Mouse (Mus musculus) neural tube, embryonic 11.5 days (tissue): ENCODE results near the gene Wee2. TPM values are rescaled to one million over a fixed set of nuclear protein-coding genes. Genes with fewer than 3 reads are reported as not detected.

Source experiments
- ATAC-seq: fragments of 200-750 bp; cut with Nextera tagmentation; 2 replicates; pipeline ENCODE4 v1.8.0; 2017; ENCODE audit warnings: moderate number of reproducible peaks, mild to moderate bottlenecking, moderate TSS enrichment, moderate library complexity; ENCODE audit not compliant: insufficient read depth, low FRiP score, low TSS enrichment
- DNase-seq: peaks from one replicate; pipeline ENCODE4 v3.0.0-alpha.2; 2015; ENCODE audit warnings: low spot score
- H3K27ac ChIP-seq: fragments of 300-500 bp; sonication (generic); 2 replicates; pipeline ENCODE4 v1.5.1; 2014; ENCODE audit warnings: low read depth, mild to moderate bottlenecking, low read length
- H3K27me3 ChIP-seq: fragments of 300-500 bp; sonication (generic); 2 replicates; pipeline ENCODE4 v1.6.1; 2014; ENCODE audit warnings: mild to moderate bottlenecking, low read length, mixed read lengths; ENCODE audit not compliant: control insufficient read depth, insufficient read depth
- H3K36me3 ChIP-seq: fragments of 300-500 bp; sonication (generic); 2 replicates; pipeline ENCODE4 v1.6.1; 2014; ENCODE audit warnings: mild to moderate bottlenecking, low read length, moderate library complexity, mixed read lengths; ENCODE audit not compliant: control insufficient read depth, insufficient read depth
- H3K4me1 ChIP-seq: fragments of 300-500 bp; sonication (generic); 2 replicates; pipeline ENCODE4 v1.6.1; 2014; ENCODE audit warnings: low read length, mixed read lengths; ENCODE audit not compliant: control insufficient read depth, insufficient read depth
- H3K4me2 ChIP-seq: fragments of 300-500 bp; sonication (generic); 2 replicates; pipeline ENCODE4 v1.6.1; 2014; ENCODE audit warnings: low read depth, mild to moderate bottlenecking, moderate library complexity
- H3K4me3 ChIP-seq: fragments of 300-500 bp; sonication (generic); 2 replicates; pipeline ENCODE4 v1.5.1; 2014; ENCODE audit warnings: low read depth, low read length
- H3K9ac ChIP-seq: fragments of 300-500 bp; sonication (generic); 2 replicates; pipeline ENCODE4 v1.6.1; 2014; ENCODE audit warnings: mild to moderate bottlenecking, low read length
- H3K9me3 ChIP-seq: fragments of 300-500 bp; sonication (generic); 2 replicates; pipeline ENCODE4 v1.6.1; 2016; ENCODE audit warnings: low read length; ENCODE audit not compliant: control insufficient read depth
- WGBS: fragments of 180-500 bp; shearing (Covaris S2); extraction: QIAGEN DNeasy Blood & Tissue Kit; methylation state at CpG from one replicate; pipeline ENCODE4 v1.1.7; 2014; 5-methylcytosine and 5-hydroxymethylcytosine counted together
- polyA plus RNA-seq: library from polyadenylated mRNA; unstranded; fragments of >200 nt; fragmentation: Nextera tagmentation; extraction: Ambion mirVana; gene quantifications from 2 replicates; pipeline ENCODE4 v1.2.1, GENCODE M21; 2014

Wee2 gene
- polyA plus RNA-seq, 1 experiment from 2014 or later, result 0.08 TPM

DNA sequence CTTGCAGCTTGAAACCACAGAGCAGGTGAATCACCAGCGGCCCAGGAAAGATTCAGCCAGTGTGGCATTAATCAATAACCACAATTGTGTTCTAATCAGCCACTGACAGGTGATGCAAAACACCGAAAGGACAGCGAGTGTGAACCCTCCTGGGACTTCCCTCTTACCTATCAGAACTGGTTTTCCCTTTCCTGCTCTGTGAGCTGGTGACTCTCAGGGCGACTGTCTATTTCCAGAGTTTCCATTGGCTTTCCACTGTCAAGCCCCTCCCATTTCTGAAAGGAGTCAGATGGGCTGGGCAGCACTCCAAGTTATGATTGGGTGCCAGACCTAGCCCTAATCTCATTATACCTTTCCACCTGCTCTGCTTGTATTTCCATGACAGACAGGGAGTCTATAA, 7.5 kb upstream of the Wee2 start:
- Histone ChIP-seq H3K9ac (no peak overlapping the region), H3K4me3 (no peak overlapping the region), H3K27me3 (no peaks in the 10 kb centered on the region), H3K9me3 (no peaks in the 10 kb centered on the region), H3K27ac (no peak overlapping the region), H3K4me1 (no peaks in the 10 kb centered on the region; the same call in 1 of the 2 replicates), H3K4me2 (no peak overlapping the region), H3K36me3 (no peaks in the 10 kb centered on the region)
- ATAC-seq (no peak), DNase-seq (no peak)
- 65% methylated on average over 4 of the region's 4 CpGs for WGBS

DNA sequence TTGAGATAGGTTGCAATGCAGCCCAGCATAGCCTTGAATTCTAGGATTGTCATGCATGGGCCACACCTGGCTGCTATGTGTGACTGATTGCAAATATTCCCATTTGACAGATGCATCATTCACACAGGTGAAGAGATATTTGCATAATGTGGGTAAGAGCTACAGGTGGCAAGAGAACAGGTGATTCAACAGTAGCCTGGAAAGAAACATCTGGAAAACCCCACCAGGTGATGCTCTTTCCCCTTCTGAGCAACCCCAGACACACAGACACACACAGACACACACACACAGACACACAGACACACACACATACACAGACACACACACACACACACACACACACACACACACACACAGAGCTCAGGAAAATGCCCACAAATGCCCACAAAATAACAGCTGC, 7.1 kb upstream of the Wee2 start:
- no peak for ATAC-seq

GRCm38 (mm10) chr6:40432346-40433275, 6.3 kb upstream of the Wee2 start:
- H3K9me3 ChIP-seq, result no peaks in the 10 kb centered on the region
- H3K4me1 ChIP-seq, result no peaks in the 10 kb centered on the region; the same call in 1 of the 2 replicates
- no peak overlapping the region for H3K9ac ChIP-seq
- no peaks in the 10 kb centered on the region for H3K36me3 ChIP-seq
- WGBS, result 90% methylated on average over 17 of the region's 17 CpGs
- H3K4me2 ChIP-seq, result no peak overlapping the region
- DNase-seq (no peak), ATAC-seq (no peak)
- no peaks in the 10 kb centered on the region for H3K27me3 ChIP-seq
- H3K27ac ChIP-seq, result no peak overlapping the region
- no peak overlapping the region for H3K4me3 ChIP-seq

More for the DNA sequence above, 7.1 kb upstream of the Wee2 start:
- Histone ChIP-seq H3K27me3 (no peaks in the 10 kb centered on the region), H3K9me3 (no peaks in the 10 kb centered on the region), H3K4me1 (no peaks in the 10 kb centered on the region; the same call in 1 of the 2 replicates), H3K36me3 (no peaks in the 10 kb centered on the region), H3K4me2 (no peak overlapping the region), H3K9ac (no peak overlapping the region), H3K27ac (no peak overlapping the region), H3K4me3 (no peak overlapping the region)
- DNase-seq, result no peak

GRCm38 (mm10) chr6:40434697-40435096, 4.2 kb upstream of the Wee2 start:
- no peak overlapping the region for H3K27ac ChIP-seq
- WGBS, result 6% methylated on average over 7 of the region's 7 CpGs
- no peaks in the 10 kb centered on the region for H3K27me3 ChIP-seq
- no peak for DNase-seq
- no peak for ATAC-seq
- peak overlapping the region; percentile 80 for H3K4me3 ChIP-seq
- H3K36me3 ChIP-seq, result no peaks in the 10 kb centered on the region
- no peaks in the 10 kb centered on the region; the same call in 1 of the 2 replicates for H3K4me1 ChIP-seq
- peak overlapping the region; percentile 84 for H3K9ac ChIP-seq
- H3K4me2 ChIP-seq, result peak overlapping the region; percentile 87
- H3K9me3 ChIP-seq, result no peaks in the 10 kb centered on the region

GRCm38 (mm10) chr6:40435151-40436046, 3.5 kb upstream of the Wee2 start:
- WGBS, result under 1% methylated on average over 62 of the region's 72 CpGs
- peak overlapping the region; percentile 69 for H3K27ac ChIP-seq
- H3K36me3 ChIP-seq, result no peaks in the 10 kb centered on the region
- H3K27me3 ChIP-seq, result no peaks in the 10 kb centered on the region
- DNase-seq, result peak; percentile 70
- peak overlapping the region; percentile 87 for H3K4me2 ChIP-seq
- ATAC-seq, result peak; percentile 84
- H3K9me3 ChIP-seq, result no peaks in the 10 kb centered on the region
- H3K4me3 ChIP-seq, result peak overlapping the region; percentile 80
- no peaks in the 10 kb centered on the region; the same call in 1 of the 2 replicates for H3K4me1 ChIP-seq
- peak overlapping the region; percentile 84 for H3K9ac ChIP-seq

DNA sequence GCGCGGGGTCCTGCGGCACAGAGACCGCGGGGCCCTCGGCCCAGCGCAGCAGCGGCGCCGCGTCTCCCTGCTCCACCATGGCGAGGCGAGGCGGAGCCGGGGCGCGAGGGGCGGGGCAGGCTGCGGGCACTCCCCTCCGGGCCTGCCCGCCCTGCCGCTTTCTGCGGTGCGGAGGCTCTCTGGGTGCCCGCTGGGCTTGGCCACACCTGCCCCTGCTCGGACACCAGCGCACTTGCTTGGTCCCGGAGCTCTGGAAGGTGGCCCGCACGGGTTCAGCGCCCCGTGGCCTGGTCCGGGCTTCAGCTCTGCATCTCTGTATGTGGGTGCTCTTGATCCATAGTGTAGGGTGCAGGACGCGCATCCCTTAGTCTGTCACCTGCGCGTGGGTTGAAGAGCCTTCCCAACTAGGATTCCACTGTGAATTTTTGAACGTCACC, 2.8 kb upstream of the Wee2 start, which contains the start of gene E330009J07Rik:
E330009J07Rik (minus strand) TSS at position 89 of the 437 bp plus-strand sequence.
- Histone ChIP-seq H3K4me2 (peak within 1 kb of the TSS; percentile 87), H3K4me1 (no peaks in the 10 kb centered on the region; the same call in 1 of the 2 replicates), H3K9me3 (no peaks in the 10 kb centered on the region), H3K27me3 (no peaks in the 10 kb centered on the region), H3K27ac (peak within 1 kb of the TSS; percentile 69), H3K36me3 (no peaks in the 10 kb centered on the region), H3K9ac (peak within 1 kb of the TSS; percentile 84), H3K4me3 (peak within 1 kb of the TSS; percentile 80)
- WGBS, result under 1% methylated on average over 32 of the region's 38 CpGs
- DNase-seq, result peak; percentile 86
- peak; percentile 93 for ATAC-seq

DNA sequence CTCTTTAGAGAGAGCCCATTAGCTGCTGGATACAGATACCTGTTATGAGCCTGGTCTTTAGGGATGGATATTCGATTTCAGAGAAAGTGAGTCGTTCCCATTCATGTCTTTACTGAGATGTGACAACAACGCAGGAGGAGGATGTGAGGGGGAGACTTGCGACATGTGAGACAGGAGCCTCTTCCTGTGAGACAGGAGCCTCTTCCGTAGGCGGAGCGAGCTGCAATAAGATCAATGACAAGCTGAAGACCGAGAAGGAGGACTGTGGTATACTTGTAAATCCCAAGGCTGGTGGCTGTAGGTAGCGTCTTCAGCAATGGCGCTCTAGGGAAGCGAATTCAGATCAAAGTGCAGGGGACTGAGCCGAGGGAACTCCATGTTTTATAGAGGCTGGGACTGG, 843 bp downstream of the Wee2 start:
- Histone ChIP-seq H3K36me3 (no peaks in the 10 kb centered on the region), H3K9ac (no peak overlapping the region), H3K4me1 (no peaks in the 10 kb centered on the region; the same call in none of the 2 replicates), H3K4me3 (no peak overlapping the region), H3K27ac (no peak overlapping the region), H3K4me2 (no peak overlapping the region), H3K27me3 (no peaks in the 10 kb centered on the region), H3K9me3 (no peaks in the 10 kb centered on the region)
- no peak for DNase-seq
- WGBS, result 44% methylated on average over 12 of the region's 12 CpGs
- no peak for ATAC-seq

GRCm38 (mm10) chr6:40441276-40441675, 2.4 kb downstream of the Wee2 start:
- H3K9me3 ChIP-seq, result no peaks in the 10 kb centered on the region
- ATAC-seq, result no peak
- no peaks in the 10 kb centered on the region for H3K27me3 ChIP-seq
- no peak overlapping the region for H3K27ac ChIP-seq
- H3K9ac ChIP-seq, result no peak overlapping the region
- no peak overlapping the region for H3K4me2 ChIP-seq
- no peak overlapping the region for H3K4me3 ChIP-seq
- WGBS, result 86% methylated on average over 3 of the region's 3 CpGs
- H3K4me1 ChIP-seq, result no peaks in the 10 kb centered on the region; the same call in 1 of the 2 replicates
- DNase-seq, result no peak
- no peaks in the 10 kb centered on the region for H3K36me3 ChIP-seq
